Mouse (Mus musculus) midbrain, postnatal 0 days (tissue): ENCODE data around the gene Trim67. TPM values are rescaled to one million over a fixed set of nuclear protein-coding genes. Genes with fewer than 3 reads are reported as not detected.

Experiments
- ATAC-seq: fragments of 200-750 bp; cut with Nextera tagmentation; 2 replicates; pipeline ENCODE4 v1.8.0; 2017; ENCODE audit warnings: moderate number of reproducible peaks, mild to moderate bottlenecking, moderate TSS enrichment, moderate library complexity; ENCODE audit not compliant: low FRiP score
- DNase-seq: peaks from one replicate; pipeline ENCODE4 v3.0.0-alpha.2; 2015; ENCODE audit warnings: low spot score
- H3K27ac ChIP-seq: fragments of 300-500 bp; sonication (generic); 2 replicates; pipeline ENCODE4 v1.5.1; 2014; ENCODE audit warnings: low read depth, mild to moderate bottlenecking, low read length, mixed read lengths
- H3K27me3 ChIP-seq: fragments of 300-500 bp; sonication (generic); 2 replicates; pipeline ENCODE4 v1.6.1; 2014; ENCODE audit warnings: low read length, control low read depth, mixed read lengths; ENCODE audit not compliant: insufficient read depth
- H3K36me3 ChIP-seq: fragments of 300-500 bp; sonication (generic); 2 replicates; pipeline ENCODE4 v1.6.1; 2014; ENCODE audit warnings: low read length, control low read depth, mixed read lengths; ENCODE audit not compliant: insufficient read depth
- H3K4me1 ChIP-seq: fragments of 300-500 bp; sonication (generic); 2 replicates; pipeline ENCODE4 v1.6.1; 2014; ENCODE audit warnings: mild to moderate bottlenecking, control low read depth, antibody characterized with exemption, low read length, mixed read lengths; ENCODE audit not compliant: insufficient read depth
- H3K4me2 ChIP-seq: fragments of 300-500 bp; sonication (generic); 2 replicates; pipeline ENCODE4 v1.6.1; 2014; ENCODE audit warnings: low read depth, mild to moderate bottlenecking, low read length, mixed read lengths; ENCODE audit not compliant: poor library complexity, severe bottlenecking
- H3K4me3 ChIP-seq: fragments of 300-500 bp; sonication (generic); 2 replicates; pipeline ENCODE4 v1.5.1; 2014; ENCODE audit warnings: low read depth, mild to moderate bottlenecking, low read length, moderate library complexity
- H3K9ac ChIP-seq: fragments of 300-500 bp; sonication (generic); replicated peaks from 2 replicates; pipeline ENCODE4 v1.6.1; 2014; ENCODE audit warnings: mild to moderate bottlenecking, low read length, moderate library complexity, mixed read lengths; ENCODE audit not compliant: poor library complexity, severe bottlenecking
- H3K9me3 ChIP-seq: fragments of 300-500 bp; sonication (generic); 2 replicates; pipeline ENCODE4 v1.6.1; 2016; ENCODE audit warnings: low read length, control low read depth
- CTCF ChIP-seq: IDR thresholded peaks from 2 replicates; pipeline ENCODE4 v1.5.1; 2016; ENCODE audit warnings: antibody characterized with exemption, mild to moderate bottlenecking
- WGBS: fragments of 180-500 bp; shearing (Covaris S2); extraction: QIAGEN DNeasy Blood & Tissue Kit; methylation state at CpG from one replicate; pipeline ENCODE4 v1.1.7; 2014; 5-methylcytosine and 5-hydroxymethylcytosine counted together
- polyA plus RNA-seq: library from polyadenylated mRNA; unstranded; fragments of >200 nt; fragmentation: Nextera tagmentation; extraction: Ambion mirVana; gene quantifications from 2 replicates; pipeline ENCODE4 v1.2.1, GENCODE M21; 2015
- total RNA-seq: library from RNA; depleted of rRNA; stranded (reverse); fragments of >200 nt; gene quantifications from 2 replicates; pipeline ENCODE4 v1.2.3, GENCODE M21; 2014

The Trim67 gene
- total and polyA plus RNA-seq, 2 experiments from 2014 or later = 25.6 to 87.1 TPM

GRCm38 (mm10) chr8:124819612-124820115, 26.8 kb downstream of the Trim67 start:
- no peak overlapping the region for H3K27ac ChIP-seq
- H3K4me1 ChIP-seq = no peaks in the 10 kb centered on the region
- no peak overlapping the region for H3K4me3 ChIP-seq
- H3K36me3 ChIP-seq = peaks cover 62% of the 10 kb centered on the region
- H3K9ac ChIP-seq = no peak overlapping the region
- no peak for TF ChIP-seq CTCF
- 72% methylated on average over 6 of the region's 6 CpGs for WGBS
- ATAC-seq (no peak), DNase-seq (no peak)
- H3K4me2 ChIP-seq = no peak overlapping the region
- H3K27me3 ChIP-seq = no peaks in the 10 kb centered on the region
- no peaks in the 10 kb centered on the region for H3K9me3 ChIP-seq

GRCm38 (mm10) chr8:124820125-124820524, 27.2 kb downstream of the Trim67 start:
- no peak for TF ChIP-seq CTCF
- H3K4me3 ChIP-seq = no peak overlapping the region
- no peak for DNase-seq
- no peak for ATAC-seq
- H3K4me1 ChIP-seq = no peaks in the 10 kb centered on the region
- no peak overlapping the region for H3K9ac ChIP-seq
- H3K36me3 ChIP-seq = peaks cover 62% of the 10 kb centered on the region
- H3K9me3 ChIP-seq = no peaks in the 10 kb centered on the region
- H3K4me2 ChIP-seq = no peak overlapping the region
- no peaks in the 10 kb centered on the region for H3K27me3 ChIP-seq
- no peak overlapping the region for H3K27ac ChIP-seq
- WGBS = 73% methylated on average over 11 of the region's 11 CpGs

- Histone ChIP-seq H3K27me3 (no peaks in the 10 kb centered on the region), H3K9ac (no peak overlapping the region), H3K4me1 (no peaks in the 10 kb centered on the region), H3K27ac (no peak overlapping the region), H3K4me2 (no peak overlapping the region), H3K9me3 (no peaks in the 10 kb centered on the region), H3K36me3 (peaks cover 64% of the 10 kb centered on the region), H3K4me3 (no peak overlapping the region)
- DNase-seq (no peak), ATAC-seq (no peak)
- TF ChIP-seq CTCF = peak; percentile 59
- WGBS = 78% methylated on average over 6 of the region's 6 CpGs
Observed at GRCm38 (mm10) chr8:124823497-124823896, 30.6 kb downstream of the Trim67 start.

- Histone ChIP-seq H3K9me3 (no peaks in the 10 kb centered on the region), H3K36me3 (peaks cover 67% of the 10 kb centered on the region), H3K9ac (no peak overlapping the region), H3K4me1 (no peaks in the 10 kb centered on the region), H3K27me3 (no peaks in the 10 kb centered on the region), H3K4me3 (no peak overlapping the region), H3K4me2 (no peak overlapping the region), H3K27ac (no peak overlapping the region)
- no peak for ATAC-seq
- 28% methylated on average over 7 of the region's 7 CpGs for WGBS
- DNase-seq = peak; percentile 7
- no peak for TF ChIP-seq CTCF
Observed at GRCm38 (mm10) chr8:124826658-124827057, 33.8 kb downstream of the Trim67 start.

- Histone ChIP-seq H3K9me3 (no peaks in the 10 kb centered on the region), H3K27ac (no peak overlapping the region), H3K4me2 (no peak overlapping the region), H3K27me3 (no peaks in the 10 kb centered on the region), H3K9ac (no peak overlapping the region), H3K4me1 (no peaks in the 10 kb centered on the region), H3K4me3 (no peak overlapping the region), H3K36me3 (peaks cover 67% of the 10 kb centered on the region)
- 0 out of 2 replicates have a peak, but pooled peaks have one; percentile 4 for ATAC-seq
- DNase-seq = peak; percentile 72
- WGBS = 3% methylated on average over 5 of the region's 5 CpGs
- TF ChIP-seq CTCF = peak; percentile 88
Observed at GRCm38 (mm10) chr8:124827387-124827786, 34.5 kb downstream of the Trim67 start.

- Histone ChIP-seq H3K27me3 (no peaks in the 10 kb centered on the region), H3K4me1 (no peaks in the 10 kb centered on the region), H3K4me3 (no peak overlapping the region), H3K9ac (no peak overlapping the region), H3K9me3 (no peaks in the 10 kb centered on the region), H3K4me2 (no peak overlapping the region), H3K36me3 (peaks cover 57% of the 10 kb centered on the region), H3K27ac (no peak overlapping the region)
- no peak for TF ChIP-seq CTCF
- ATAC-seq (no peak), DNase-seq (peak; percentile 10)
- 81% methylated on average over 24 of the region's 24 CpGs for WGBS
Observed at GRCm38 (mm10) chr8:124828561-124829240, 35.8 kb downstream of the Trim67 start.
